Mouse (Mus musculus) heart, adult 8-10 months (tissue): ENCODE results near the gene 4931406C07Rik. TPM values are rescaled to one million over a fixed set of nuclear protein-coding genes. Genes with fewer than 3 reads are reported as not detected.
"Not testable (repeated sequence)": the region's sequence is repeated elsewhere in the genome, so short reads cannot be mapped to it uniquely, and the experiment has no call there.

Experiments used
- DNase-seq: peaks from one replicate; pipeline ENCODE4 v3.0.0; 2022; ENCODE audit warnings: low spot score
- total RNA-seq, 4 experiments: library from RNA; stranded (reverse); gene quantifications; 2 replicates each; pipeline ENCODE4 v1.2.4; 2022

The 4931406C07Rik gene
- 1 to 10 TPM; 5.0 to 7.2 (median 5.7) TPM for total RNA-seq

DNA sequence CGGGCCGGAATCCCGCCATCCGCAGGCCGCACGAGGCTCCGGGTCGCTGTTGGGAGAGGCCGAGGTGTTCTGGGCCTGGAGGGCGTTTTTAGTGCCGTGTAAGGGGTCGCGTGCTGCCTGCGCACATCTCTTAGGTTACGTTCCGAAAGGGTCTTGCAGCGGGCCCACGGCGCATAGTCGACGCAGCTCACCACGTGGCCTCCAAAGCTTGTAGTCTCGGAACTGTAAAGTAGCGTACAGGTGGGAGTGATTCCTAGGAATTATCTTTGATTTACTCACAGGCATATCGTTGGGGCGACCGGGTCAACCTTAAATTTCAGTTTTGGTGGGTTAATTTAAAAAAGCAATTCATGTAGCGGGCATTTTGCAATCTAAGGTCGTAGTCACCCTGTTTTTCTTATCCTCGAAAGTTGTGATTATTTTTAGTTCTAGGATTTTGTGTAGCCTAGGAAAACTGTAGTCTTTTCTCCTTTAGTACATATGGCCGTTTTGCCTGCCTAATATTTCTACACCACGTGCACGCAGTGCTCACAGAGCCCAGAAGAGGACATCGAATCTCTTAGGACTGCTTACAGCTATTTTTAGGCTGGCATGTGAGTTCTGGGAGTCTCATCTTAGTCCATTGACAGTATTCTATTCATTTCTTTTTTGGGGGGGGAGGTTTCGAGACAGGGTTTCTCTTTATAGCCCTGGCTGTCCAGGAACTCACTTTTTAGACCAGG is at the start of gene 4931406C07Rik:
Gene 4931406C07Rik, minus strand, starts transcription at position 51 of the 722 bp plus-strand sequence.
- peak; percentile 19 for DNase-seq

DNA sequence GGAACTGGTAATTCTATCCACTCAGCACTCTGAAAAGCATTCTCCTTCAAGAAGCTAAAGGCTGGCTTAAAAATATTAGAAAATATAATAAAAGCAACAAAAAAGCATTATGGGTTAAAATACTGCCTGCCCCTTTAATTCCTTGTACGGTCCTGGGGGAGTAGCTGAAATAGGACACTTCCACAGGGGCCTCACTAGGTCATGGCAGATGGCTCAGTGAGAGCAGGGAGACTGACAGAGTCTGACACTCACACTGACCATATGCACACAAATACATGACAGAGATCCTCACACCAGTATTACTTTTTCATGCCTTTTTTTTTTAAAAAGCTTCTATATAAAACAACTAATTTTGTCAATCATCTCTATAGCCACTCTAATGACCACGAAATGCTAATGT is 43.7 kb upstream of the 4931406C07Rik start:
- no peak for DNase-seq

DNA sequence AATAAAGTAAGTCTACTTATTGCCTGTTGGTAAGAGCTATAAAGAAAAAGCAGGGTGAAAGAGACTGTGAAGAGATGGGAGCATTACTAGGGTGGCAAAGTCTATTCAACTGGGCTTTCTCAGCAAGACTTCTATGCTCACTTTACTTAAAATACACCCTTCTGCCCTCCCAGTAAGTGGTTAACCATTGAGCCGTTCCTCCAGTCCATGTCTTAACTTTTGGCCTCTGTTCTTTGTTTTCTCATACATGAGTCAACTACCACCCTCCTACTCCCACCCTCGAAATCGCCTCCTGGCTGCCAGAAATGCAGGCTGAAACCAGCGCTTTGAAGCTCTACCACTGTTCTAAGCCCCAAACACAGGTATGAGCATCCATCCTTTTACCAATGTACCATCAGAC is 31.5 kb upstream of the 4931406C07Rik start:
- DNase-seq = no peak

DNA sequence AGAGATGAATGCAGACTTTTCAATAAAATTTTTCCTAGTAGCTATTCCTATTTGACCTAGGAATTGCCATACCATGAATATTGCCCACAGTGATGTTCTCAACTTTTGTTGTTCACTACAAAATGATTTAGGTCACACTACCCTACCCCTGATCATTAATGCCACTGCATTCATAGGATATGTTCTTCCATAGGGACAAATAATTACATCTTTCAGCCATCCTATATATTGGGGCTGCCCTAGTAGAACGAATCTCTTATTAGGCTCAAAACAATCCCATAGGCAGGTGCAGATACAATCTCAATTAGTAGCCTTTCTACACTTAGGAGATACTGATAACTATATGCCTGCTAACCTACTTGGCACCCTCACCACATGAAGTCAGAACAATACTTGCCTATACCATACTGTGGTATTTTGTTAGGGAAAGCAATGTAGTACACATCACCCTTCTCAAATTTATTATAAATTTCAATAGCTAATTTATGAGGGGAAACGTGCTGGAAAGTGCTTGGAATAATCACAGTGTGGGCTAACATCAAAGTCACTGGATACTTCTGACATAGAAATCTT is 12.0 kb upstream of the 4931406C07Rik start:
- DNase-seq = no peak

DNA sequence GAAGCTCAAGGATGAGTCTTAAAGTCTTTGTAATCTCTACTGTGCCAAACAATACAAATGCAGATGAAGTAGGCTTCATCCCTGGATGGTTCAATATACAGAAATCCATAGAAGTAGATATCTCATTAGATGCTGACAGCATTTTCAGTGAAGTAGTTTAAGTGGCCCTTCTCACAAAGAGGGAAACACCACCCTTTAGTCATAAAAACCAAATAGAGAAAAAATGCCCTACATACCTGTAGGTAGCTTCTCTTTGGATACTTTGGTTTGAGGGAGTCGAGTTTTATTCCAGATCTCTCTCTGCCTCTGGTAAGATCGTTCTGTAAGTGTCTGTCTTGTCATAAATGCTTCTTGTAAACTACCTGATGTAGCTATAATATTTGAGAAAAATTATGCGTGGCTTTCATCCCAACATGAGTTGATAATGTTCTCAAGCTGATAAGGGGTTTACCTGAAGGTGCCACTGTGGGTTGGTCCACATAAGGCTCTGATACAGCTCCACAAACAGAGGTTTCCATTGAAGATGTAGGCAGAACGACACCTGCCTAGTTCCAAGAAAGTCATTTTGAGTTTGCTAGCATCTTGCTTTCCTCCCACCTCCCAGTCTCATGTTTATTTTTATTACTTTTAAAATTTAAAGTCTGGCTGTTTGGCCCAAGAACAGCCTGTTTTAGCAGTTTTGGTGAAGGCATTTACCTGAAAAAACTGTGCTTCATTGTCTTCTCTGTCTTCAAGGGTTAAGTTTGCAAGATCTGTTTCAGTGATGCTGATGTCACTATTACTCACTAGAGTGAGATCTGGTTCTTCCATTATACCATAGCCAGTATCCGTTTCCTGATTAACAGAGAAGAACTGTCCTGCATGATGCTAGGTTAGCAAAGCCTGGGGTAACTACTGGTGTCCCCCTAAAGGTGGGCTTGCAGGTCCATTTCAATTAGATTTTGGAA is 11.2 kb upstream of the 4931406C07Rik start:
- no peak for DNase-seq

DNA sequence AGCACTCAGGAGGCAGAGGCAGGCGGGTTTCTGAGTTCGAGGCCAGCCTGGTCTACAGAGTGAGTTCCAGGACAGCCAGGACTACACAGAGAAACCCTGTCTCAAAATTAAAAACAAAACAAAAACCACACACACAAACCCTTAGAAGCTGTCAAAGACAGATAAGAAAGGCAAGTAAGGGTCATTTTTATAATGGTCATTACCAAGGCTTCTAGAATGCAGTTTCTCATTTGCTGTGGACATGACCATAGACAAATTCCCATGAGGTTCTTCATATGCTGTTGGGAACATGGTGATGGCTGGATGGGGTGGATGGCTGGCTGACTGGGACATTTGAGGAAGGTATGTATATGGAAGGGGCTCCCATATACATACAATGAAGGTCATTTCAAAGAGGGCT is 10.0 kb upstream of the 4931406C07Rik start:
- DNase-seq = not testable (repeated sequence)

DNA sequence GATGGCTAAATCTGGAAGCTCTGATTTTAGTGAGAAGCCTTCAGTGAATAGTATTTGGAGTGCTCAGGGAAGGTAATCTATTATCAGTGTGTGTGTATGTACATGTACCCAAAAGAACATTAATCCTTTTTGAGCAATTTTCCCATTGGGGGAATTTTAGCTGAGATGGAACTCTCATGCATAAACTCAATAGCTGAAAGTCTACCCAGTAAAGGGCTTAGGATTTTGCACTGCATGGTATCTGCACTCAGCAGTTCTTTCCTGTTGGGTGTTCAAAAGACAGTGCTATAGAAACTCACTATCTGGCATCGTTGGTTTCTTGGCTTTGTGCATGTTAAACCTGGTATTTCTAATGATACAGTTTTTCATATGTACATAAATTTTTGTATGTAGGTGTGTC is 8.4 kb upstream of the 4931406C07Rik start:
- DNase-seq = no peak

DNA sequence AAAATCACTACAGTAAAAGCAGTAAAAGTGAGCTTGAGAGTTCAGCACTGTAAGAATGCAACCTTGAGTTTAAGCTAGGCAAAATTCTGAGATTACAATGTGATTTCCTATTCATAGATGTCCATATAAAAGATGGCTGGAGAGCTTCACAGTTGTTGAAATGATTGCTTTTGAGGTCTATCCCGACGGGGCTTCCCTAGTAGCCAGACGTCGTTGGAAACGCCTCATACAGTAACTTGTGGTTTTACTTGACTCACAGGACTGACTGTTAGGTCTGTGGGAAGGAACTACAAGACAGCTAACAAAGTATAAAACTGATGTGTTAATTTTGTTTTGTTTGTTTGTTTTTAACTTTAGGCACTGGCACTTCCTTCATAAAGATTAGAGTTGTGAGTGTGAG is 7.4 kb upstream of the 4931406C07Rik start:
- no peak for DNase-seq

DNA sequence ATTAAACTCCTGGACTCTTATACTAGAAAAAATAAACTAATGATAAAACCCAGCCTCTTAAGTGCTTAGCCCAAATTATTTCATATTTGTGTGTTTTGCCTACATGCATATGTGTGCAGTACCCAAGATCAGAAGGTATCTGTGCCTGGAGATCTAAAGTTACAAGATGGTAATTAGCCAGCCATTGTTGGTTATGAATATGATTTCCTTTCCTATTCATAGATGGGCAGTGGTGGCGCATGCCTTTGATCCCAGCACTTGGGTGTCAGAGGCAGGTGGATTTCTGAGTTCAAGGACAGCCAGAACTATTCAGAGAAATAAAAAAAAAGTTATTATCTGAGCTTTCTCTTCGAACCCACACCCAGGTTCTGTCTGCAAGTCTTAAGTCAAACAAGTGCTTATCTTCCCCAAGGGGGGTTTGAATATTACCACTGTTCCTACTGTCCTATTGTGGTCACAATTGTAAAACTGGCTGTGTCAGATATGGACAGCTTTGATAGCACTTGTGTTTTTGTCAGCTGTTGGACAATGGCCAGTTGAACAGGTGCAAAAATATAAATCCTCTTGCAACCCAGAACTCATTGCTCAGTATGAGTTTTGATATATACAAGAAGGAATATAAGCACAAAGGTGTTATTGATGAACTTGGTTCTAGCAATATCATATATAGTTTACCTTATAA is 5.9 kb upstream of the 4931406C07Rik start:
- no peak for DNase-seq

DNA sequence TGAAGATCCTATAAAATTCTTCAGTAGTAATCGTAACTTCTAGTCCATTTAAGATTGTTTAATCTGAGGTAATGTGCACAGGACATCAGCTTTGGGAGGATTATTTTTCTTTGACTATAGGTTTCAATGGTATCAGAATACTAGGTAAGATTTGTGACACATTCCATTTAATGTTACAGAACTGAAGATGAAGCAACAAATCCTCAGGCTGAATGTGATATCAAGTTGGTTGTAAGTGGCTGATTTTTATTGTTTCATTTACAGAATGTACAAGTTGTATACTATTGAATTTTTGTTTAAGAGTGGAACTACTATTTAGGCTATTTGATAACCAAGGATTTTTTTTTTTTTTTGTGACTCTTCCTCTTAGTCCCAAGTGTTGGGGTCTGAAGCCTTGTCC is 3.9 kb upstream of the 4931406C07Rik start:
- DNase-seq = no peak

DNA sequence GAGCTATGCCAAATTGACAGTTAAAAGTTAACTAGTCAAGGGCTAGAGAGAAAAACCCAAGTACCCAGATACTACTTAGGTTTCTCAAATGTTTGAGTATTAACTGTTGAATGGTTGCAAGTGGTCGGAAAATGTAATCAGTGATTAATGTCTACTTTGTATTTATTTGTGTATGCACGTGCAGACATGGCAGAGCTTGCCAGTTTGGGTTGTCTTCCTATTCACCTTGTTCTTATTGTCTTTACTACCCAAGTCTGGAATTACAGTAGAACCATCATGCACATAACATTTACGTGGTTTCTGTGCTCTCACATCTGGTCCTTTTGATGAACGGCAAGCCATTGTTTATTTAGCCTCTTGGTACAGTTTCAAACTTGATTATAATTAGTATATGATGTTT is 3.2 kb upstream of the 4931406C07Rik start:
- no peak for DNase-seq

DNA sequence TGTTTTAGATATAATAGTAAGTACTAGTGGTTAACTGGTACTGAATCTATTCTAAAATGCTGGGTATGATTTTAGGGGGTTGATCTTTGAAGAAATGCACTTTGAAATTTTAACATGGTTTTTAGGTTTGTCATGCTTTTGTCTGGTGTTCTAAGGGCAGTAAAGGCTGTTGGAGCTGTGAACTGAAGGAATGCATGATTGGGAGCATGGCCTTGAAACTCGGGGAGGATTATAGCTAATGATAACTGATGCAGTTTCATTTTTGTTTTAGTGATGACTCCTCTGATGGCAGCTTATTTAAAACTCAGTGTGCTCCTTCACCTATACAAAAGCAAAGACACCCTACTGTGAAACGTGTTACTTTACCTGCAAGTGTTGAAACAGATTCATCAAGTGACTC is 2.0 kb upstream of the 4931406C07Rik start:
- DNase-seq = no peak

DNA sequence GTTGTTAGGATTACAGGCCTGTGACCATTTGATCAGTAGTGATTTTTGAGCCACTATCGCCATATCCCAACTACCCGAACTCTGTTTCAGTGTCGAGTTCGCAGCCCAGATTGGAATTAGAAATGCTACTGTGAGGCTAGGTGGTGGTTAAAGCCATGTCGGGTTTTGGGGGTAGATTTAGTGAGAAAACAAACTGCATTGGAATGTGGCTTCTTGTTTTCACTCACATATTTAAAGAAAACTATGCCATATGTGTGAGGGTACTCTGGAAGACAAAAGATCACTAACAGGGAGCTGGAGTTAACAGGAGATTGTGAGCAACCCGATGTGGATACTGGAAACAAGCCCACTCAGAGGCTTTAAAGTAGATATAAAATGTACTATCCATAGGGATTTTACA is 1.0 kb upstream of the 4931406C07Rik start:
- DNase-seq = no peak

DNA sequence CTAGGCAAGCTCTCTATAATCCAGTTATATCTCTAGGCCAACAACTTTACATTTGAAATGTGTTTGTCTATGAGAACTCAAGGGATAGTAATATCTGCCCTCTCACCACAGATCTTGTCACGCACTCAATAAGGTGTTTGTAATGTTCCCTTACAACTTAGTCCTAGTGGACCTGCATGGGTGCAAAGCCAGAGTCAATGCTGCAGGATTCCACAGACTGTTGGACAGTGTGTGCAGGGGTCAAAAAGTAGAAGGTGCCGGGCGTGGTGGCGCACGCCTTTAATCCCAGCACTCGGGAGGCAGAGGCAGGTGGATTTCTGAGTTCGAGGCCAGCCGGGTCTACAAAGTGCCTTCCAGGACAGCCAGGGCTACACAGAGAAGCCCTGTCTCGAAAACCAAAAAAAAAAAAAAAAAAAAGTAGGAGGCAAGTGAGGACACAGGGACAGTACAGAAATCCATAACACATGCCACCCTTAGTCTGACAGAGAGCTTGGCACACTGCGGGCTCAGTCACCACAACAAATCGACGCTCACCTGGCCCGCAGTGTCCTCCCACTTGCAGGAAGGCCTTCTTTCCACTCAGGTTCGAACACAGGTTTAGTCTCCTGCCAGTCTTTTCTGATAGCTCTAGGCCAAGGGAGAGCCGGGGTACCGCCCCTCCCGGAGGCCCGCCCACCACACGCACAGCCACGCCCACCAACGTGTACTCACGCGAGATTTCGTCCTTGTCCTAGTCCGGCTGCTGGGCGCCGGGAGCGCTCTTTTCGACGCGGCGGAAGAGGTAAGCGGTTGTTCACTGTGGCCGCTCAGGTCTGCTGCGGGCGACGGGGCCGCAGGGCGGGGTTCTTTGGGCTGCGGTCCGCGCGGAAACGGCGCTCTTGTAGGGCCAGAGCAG is 498 bp downstream of the 4931406C07Rik start, which contains the start of gene Taf1d:
Gene Taf1d, plus strand, starts transcription at position 712 of the 895 bp plus-strand sequence.
- peak; percentile 98 for DNase-seq

DNA sequence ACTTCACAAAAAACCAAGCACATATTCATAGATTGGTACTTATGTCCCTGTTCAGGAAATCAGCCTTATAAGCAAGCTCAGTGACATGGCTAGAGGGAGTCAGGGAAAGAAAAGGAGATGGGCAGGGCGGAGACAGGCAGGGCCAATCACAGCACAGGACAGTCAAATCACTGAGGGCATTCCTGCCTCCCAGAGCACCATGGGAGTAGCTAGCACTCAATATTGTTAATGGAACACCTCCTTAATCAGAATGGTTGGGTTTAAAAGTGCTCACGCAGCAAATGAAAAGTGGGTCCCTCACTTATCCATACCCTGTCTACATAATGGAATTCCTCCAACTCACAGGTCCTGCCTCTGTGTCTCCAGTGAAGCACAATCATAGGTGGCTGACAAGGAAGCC is 3.4 kb downstream of the 4931406C07Rik start:
- DNase-seq = no peak

DNA sequence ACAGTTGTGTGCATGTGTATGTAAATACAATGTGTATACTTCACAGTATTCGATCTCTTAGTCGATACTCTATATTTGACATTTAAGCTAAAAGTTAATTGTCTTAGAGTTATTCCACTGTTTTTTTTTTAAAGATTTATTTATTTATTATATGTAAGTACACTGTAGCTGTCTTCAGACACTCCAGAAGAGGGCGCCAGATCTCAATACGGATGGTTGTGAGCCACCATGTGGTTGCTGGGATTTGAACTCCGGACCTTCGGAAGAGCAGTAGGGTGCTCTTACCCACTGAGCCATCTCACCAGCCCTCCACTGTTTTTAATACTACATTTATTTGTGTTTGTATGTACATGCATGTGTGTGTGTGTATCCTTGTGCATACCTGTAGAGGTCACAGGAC is 4.2 kb downstream of the 4931406C07Rik start:
- not testable (repeated sequence) for DNase-seq

DNA sequence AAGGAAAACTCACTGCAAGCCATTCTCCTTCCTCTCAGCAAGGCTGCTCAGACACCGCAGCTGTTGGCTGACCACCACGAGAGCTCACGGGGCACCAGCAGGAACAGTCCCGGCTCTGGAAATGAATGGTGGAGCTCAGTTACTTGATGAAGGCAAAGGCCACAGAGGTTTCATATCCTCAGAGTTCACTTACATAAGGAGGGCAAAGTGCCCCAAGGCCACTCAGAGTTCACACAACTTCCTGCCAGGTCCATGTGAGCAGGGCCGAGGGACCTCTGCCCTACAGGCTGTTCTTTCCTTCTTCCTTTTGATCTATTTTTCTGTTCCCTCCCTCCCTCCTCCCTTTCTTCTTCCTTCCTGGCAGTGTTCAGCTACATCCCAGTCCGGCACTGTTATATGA is 4.8 kb downstream of the 4931406C07Rik start:
- peak; percentile 37 for DNase-seq

DNA sequence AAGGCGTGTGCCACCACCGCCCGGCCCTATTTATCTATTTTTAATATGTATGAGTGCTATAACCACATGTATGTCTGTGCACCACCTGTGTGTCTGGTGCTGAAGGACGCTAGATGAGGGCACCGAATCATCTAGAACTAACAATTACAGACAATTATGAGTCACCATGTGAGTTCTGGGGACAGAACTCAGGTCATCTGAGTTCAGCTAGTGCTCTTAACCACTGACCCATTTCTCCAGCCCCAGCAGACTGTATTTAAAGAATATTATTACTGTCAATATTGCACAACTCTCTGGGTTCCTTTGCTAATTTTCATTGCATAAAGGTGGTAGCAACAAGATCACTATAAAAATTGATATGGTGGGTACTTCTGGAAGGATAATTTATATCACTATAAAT is 6.2 kb downstream of the 4931406C07Rik start:
- DNase-seq = no peak

DNA sequence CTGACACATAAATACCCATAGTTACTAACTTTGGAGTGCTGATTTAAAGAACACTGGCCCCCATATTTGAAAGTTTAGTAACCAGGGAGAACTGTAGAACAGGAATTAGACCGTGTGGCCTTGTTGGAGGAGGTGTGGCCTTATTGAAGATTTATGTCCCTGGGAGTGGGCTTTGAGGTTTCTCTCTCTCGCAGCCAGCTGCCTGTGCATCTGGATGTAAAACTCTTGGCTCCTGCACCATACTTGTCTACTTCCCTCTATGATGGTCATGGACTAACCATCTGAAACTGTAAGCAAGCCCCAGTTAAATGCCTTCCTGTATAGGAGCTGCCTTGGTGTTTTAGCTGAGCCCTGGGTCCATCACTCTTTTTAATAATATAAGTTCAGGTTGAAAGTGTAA is 7.8 kb downstream of the 4931406C07Rik start:
- DNase-seq = no peak

DNA sequence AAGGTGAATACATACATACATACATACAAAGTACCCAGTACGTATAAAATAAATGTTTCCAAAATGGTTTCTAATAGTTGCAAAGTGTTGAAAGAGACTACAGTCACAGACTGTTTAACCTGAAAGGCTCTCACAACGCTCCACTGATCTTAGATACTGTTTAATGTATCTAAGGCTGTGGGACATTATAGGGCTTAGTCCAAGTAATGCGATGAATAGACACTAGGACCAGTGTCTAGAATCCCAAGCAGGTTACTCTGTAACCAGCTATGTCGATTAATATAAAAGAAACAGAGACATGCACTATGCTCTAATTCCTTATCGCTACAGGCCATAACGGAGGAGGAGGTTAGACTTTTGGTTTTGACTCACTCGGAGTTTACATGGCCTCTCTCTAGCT is 9.1 kb downstream of the 4931406C07Rik start:
- DNase-seq = no peak

DNA sequence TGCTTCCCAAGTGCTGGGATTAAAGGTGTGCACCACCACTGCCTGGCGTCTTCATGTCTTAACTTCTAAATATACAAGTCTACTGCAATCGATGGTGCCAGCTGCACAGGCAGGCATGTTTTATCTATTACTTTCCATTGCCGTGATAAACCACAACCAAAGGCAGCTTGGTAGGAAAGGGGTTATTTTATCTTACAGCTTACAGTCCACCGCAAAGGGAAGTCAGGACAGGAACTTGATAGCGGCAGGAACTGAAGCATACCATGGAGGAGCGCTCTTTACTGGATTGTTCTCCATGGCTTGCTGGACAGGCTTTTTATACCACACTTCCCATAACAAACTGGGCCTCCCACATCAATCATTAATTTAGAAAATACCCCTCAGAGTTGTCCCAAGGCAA is 17.0 kb downstream of the 4931406C07Rik start:
- DNase-seq = no peak
